Mouse (Mus musculus) macrophage (primary cell): ENCODE data around the gene Zc3h12c. TPM values are rescaled to one million over a fixed set of nuclear protein-coding genes. Genes with fewer than 3 reads are reported as not detected.
A peak's percentile ranks its signal among the peaks of the same experiment; 100 is the strongest.

Source experiments
- H3K27ac ChIP-seq: fragments of 350-480 bp; formaldehyde crosslinking; 2 replicates; pipeline ENCODE4 v1.9.0; 2021
- H3K36me3 ChIP-seq: fragments of 350-480 bp; formaldehyde crosslinking; 2 replicates; pipeline ENCODE4 v1.9.0; 2021; ENCODE audit errors: inconsistent target
- H3K4me3 ChIP-seq: fragments of 350-480 bp; formaldehyde crosslinking; 2 replicates; pipeline ENCODE4 v1.9.0; 2021; ENCODE audit errors: inconsistent target
- H3K79me2 ChIP-seq: fragments of 350-480 bp; formaldehyde crosslinking; 2 replicates; pipeline ENCODE4 v1.9.0; 2021; ENCODE audit errors: inconsistent target
- WGBS: methylation state at CpG from one replicate; pipeline ENCODE4 v1.1.7; 2026; ENCODE audit warnings: inconsistent platforms; ENCODE audit not compliant: missing documents; 5-methylcytosine and 5-hydroxymethylcytosine counted together
- polyA plus RNA-seq: library from polyadenylated mRNA; stranded (reverse); fragments of 250-400 nt; gene quantifications from 3 replicates; pipeline ENCODE4 v1.2.4, GENCODE M21; 2018; ENCODE audit warnings: inconsistent platforms

Gene Zc3h12c
- polyA plus RNA-seq, 1 experiment from 2014 or later: 2.5 TPM

DNA sequence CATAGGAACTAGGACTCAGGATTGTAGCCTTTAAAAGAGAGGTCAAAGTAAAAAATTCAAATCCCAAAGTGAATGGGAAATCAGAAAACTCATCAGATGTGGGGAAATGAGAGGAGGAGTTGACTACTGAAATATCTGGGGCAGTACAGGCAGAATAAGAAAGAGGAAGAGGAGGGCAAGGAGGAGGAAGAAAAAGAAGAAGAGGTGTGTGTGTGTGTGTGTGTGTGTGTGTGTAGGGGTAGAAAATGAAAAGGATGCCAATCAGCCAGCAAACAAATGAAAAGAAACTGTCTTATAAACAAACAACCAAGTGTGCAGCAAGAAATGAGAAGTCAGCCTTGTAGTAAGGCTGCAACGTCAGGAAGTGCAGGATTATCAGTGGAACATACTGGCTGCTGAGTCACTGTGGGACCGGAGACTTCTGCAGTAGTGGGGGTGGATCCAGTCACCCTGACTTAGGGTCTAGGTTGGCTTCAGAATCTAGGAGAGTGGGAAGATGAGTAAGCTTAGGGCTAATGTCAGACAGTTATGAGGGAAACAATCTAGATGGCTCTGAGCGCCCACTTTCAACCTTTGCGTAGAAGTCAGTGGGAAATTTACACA is 7.0 kb upstream of the Zc3h12c start:
- WGBS: 44% methylated on average over 4 of the region's 4 CpGs
- Histone ChIP-seq H3K79me2 (no peaks in the 10 kb centered on the region), H3K27ac (peak overlapping the region; percentile 41), H3K4me3 (no peak overlapping the region), H3K36me3 (no peaks in the 10 kb centered on the region)

DNA sequence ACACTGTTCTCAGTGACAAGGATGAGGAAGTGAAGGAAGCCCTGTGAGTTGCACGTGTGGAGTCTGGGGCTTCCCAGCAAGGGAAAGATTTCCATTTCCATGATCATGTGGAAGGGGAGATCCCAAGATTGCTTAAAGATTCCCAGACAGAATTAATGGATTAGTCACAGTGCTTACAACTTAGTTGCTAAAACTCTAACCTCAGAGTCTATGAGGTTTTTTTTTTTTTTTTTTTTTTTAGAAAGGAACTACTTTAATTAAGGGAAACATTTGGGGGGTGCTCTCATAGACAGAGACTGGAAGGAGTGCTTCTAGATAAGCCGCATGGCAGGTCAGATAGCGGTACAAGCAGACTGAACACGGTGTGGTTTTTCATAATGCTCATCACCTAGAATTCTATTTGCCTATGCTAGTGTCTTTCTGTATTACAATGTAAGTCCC is 6.3 kb upstream of the Zc3h12c start:
- WGBS: 67% methylated on average over 4 of the region's 4 CpGs

DNA sequence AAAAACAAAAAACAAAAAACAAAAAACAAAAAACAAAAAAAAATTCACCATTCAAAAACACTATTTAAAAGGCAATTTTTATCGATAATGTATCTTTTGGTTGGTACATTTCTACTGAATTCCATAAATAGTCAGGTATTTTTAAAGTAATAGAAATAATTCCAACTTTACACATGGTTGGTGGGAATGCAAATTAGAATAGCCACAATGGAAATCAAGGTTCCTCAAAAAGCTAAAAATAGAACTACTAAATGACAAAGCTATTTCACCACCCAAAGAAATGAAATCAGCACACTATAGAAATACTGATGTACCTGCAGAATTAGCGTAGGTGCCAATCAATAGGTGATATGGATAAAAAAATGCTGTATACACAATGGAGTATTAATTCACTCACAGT is 5.6 kb upstream of the Zc3h12c start:
- WGBS: 40% methylated on average over 2 of the region's 2 CpGs
- H3K27ac ChIP-seq: peak overlapping the region; percentile 41
- no peaks in the 10 kb centered on the region for H3K79me2 ChIP-seq
- no peak overlapping the region for H3K4me3 ChIP-seq
- H3K36me3 ChIP-seq: no peaks in the 10 kb centered on the region

More for the DNA sequence above, 6.3 kb upstream of the Zc3h12c start:
- no peak overlapping the region for H3K4me3 ChIP-seq
- no peaks in the 10 kb centered on the region for H3K36me3 ChIP-seq
- peak overlapping the region; percentile 41 for H3K27ac ChIP-seq
- H3K79me2 ChIP-seq: no peaks in the 10 kb centered on the region

DNA sequence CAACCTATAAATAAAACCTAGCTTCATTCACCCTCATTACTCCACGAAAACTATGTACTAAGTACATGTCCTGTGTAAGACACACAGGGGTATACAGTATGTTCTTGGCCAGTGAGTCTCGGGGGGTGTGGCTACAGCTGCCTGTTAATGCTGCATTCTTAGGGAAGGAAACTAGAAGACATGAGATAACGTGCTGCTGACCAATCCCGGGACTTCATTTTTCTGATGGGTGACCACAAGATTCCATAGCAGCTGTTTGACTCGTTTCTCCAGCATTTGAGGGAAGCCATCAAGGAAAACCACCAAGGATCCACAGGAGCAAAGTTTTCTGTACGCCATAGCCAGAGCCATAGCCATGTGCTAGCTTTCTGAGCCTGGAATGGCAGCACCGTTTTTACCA is 4.2 kb upstream of the Zc3h12c start:
- H3K36me3 ChIP-seq: no peaks in the 10 kb centered on the region
- 4% methylated on average over 7 of the region's 7 CpGs for WGBS

DNA sequence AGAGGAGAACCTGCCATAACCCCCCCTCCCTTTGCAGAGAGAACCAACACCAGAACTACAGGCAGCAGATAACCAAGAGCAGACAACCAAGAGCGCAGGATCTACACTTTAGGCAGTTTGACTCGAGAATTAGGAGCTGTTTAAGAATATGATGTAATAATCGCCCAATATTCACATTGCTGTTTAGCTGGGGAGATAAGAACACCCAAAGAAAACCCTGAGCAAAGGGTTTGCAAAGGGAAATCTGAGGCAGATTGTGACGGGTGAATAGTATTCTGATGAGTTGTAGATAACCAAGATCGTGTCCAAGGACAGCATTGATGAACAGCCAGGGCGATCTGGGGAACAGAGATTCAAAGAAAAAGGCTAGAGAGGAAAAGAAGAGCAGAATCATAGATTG is 2.3 kb upstream of the Zc3h12c start:
- H3K27ac ChIP-seq: no peak overlapping the region
- WGBS: 92% methylated on average over 6 of the region's 6 CpGs
- peaks cover 22% of the 10 kb centered on the region for H3K79me2 ChIP-seq
- H3K36me3 ChIP-seq: no peaks in the 10 kb centered on the region
- no peak overlapping the region for H3K4me3 ChIP-seq

More for the DNA sequence above, 4.2 kb upstream of the Zc3h12c start:
- peak overlapping the region; percentile 60 for H3K27ac ChIP-seq
- peaks cover 3% of the 10 kb centered on the region for H3K79me2 ChIP-seq
- H3K4me3 ChIP-seq: peak overlapping the region; percentile 17

DNA sequence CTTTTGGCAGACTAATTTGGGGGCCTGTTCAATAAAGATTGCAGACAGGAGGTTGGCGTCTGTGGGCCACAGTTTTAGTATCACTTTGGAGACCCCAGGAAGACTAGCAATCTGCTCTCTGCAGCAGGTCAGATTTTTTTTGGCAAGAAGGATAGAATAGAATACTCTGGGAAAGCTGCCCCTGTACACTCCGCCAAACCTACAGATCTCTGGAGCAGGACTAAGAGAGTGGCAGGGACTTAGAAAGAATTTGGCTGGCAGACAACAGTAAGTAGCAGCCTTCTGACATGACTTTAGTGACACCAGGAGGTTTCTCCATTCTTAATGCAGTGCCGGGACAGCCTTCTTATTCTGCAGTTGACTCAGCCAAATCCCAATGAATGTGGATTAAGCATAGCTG is 1.8 kb upstream of the Zc3h12c start:
- Histone ChIP-seq H3K4me3 (no peak overlapping the region), H3K79me2 (peaks cover 27% of the 10 kb centered on the region), H3K36me3 (no peaks in the 10 kb centered on the region), H3K27ac (no peak overlapping the region)
- 97% methylated on average over 3 of the region's 3 CpGs for WGBS

DNA sequence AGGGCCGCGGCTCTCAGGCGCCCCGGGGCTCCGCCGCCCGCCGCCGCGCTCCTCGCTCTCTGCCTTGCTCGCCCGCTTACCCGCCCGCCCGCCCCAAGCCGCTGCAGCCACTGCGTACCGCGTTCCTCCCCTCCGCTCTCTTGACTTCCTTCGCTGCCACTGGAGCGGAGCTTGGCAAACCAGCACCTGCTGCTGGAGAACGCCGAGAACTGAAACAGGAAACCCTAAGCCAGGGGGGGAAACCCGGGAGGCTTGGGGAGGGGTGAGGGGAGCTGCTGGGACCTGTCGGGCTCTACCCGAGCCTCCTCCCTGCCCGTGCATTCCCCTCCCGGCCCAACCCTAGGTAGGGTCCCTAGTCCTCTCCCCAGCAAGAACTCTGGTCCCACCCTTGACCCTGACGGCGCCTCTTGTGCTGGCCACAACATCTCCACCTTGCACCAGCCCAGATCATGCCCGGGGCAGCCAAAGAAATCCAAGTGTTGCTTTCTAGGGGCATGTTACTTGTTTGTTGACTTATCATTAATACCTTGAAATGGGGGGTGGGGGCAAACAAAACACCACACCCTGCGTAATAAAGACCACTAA is 406 bp upstream of the Zc3h12c start:
- Histone ChIP-seq H3K79me2 (peaks cover 41% of the 10 kb centered on the region), H3K4me3 (peak overlapping the region; percentile 32), H3K36me3 (no peaks in the 10 kb centered on the region), H3K27ac (peak overlapping the region; percentile 36)
- 4% methylated on average over 26 of the region's 34 CpGs for WGBS

DNA sequence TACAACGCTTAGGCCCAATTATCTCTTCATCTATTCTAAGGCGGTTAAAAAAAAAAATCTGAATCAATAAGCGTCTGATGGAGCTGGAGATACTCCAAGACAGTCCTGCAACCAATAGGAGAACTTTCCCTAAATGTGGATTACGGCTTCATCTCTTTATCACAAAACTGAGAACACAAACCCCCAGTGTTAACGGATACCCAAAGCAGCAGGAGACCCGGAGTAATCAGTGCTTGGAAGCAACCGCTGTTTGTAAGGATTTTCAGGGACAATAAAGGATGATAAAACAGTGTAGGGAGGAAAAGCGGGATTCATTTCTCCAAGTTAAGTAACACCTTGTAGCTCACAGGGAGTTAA is 888 bp downstream of the Zc3h12c start:
- Histone ChIP-seq H3K36me3 (no peaks in the 10 kb centered on the region), H3K79me2 (peaks cover 54% of the 10 kb centered on the region), H3K27ac (peak overlapping the region; percentile 43), H3K4me3 (peak overlapping the region; percentile 65)
- 21% methylated on average over 8 of the region's 8 CpGs for WGBS

DNA sequence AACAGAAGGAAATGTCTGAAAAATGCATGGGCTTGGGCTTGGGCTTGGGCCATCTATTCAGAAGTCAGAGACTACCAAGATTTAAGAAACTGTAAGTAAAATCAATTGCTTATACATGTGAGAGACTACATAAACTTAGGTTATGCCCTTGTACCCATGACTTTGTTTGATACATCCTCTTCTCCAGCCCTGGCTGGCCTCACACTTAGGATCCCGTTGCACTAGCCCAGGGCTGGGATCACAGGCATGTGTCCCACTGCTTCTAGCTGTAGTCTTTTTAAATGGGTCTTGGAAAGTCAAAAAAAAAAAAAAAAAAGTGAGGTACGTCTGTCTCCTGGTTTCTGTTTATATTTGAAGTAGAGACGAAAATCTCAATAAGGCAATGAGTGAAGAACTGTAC is 1.3 kb downstream of the Zc3h12c start:
- Histone ChIP-seq H3K79me2 (peaks cover 58% of the 10 kb centered on the region), H3K27ac (no peak overlapping the region), H3K36me3 (no peaks in the 10 kb centered on the region), H3K4me3 (peak overlapping the region; percentile 65)
- 59% methylated on average over 3 of the region's 3 CpGs for WGBS

DNA sequence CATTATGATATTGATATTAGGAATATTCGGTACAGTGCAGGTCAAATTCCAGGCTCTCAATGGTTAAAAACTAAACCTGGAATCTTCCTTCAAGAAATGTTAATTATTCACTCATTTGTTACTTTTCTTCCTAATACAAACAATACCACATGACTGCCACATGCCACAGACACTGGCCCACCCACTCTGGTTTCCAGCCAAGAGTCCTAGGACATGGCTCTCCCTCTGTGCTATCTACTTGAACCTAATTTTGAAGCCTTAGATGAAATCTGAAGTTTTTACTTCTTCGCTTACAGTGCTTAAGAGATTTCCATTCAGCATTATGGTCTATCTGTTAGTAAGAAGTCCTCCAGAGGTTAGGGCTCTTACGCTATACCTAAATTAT is 2.7 kb downstream of the Zc3h12c start:
- WGBS: 98% methylated on average over 3 of the region's 3 CpGs
- peaks cover 71% of the 10 kb centered on the region for H3K79me2 ChIP-seq

DNA sequence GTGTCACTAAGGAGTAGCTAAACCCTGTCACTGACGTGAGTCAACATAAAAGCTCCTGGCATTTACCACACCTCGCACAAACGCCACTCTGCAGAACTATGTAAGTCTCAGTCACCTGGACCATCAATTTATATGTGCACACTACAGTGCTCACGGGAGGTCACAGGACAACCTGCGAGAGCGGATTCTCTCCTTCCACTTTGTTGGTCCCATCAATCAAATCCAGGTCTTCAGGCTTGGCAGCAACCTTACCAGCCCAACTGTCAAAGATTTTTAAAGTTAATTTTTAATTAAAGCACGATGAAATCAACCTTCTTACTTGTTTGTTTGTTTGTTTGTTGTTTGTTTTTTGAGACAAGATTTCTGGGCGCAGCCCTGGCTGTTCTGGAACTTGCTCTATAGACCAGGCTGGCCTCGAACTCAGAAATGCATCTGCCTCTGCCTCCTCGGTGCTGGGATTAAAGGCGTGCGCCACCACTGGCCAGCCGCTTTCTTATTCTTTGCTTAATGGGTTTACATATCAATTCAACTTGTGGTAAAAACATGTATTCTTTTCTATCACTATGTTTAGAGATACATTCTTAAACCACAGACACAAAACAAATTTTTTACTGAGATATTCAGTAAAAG is 3.2 kb downstream of the Zc3h12c start:
- no peaks in the 10 kb centered on the region for H3K36me3 ChIP-seq
- H3K27ac ChIP-seq: no peak overlapping the region
- H3K79me2 ChIP-seq: peaks cover 76% of the 10 kb centered on the region
- H3K4me3 ChIP-seq: no peak overlapping the region
- 91% methylated on average over 13 of the region's 13 CpGs for WGBS

More for the DNA sequence above, 2.7 kb downstream of the Zc3h12c start:
- Histone ChIP-seq H3K36me3 (no peaks in the 10 kb centered on the region), H3K4me3 (no peak overlapping the region), H3K27ac (no peak overlapping the region)

DNA sequence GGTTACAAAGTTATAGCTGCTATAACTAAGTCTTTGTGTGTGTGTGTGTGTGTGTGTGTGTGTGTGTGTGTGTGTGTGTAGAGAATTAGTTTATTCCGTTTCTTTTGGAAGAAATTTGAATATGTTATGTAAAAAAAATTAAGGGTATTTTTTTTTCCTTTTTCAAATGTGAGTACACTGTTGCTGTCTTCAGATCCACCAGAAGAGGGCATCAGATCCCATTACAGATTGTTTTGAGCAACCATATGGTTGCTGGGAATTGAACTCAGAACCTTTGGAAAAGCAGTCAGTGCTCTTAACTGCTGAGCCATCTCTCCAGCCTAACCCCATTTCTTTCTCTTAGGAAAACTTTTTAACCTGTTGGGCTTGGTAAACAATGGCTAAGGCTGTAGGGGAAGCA is 7.9 kb downstream of the Zc3h12c start:
- Histone ChIP-seq H3K4me3 (no peak overlapping the region), H3K36me3 (no peaks in the 10 kb centered on the region), H3K27ac (no peak overlapping the region), H3K79me2 (peaks cover 100% of the 10 kb centered on the region)
- 100% methylated on average over 1 of the region's 1 CpGs for WGBS

DNA sequence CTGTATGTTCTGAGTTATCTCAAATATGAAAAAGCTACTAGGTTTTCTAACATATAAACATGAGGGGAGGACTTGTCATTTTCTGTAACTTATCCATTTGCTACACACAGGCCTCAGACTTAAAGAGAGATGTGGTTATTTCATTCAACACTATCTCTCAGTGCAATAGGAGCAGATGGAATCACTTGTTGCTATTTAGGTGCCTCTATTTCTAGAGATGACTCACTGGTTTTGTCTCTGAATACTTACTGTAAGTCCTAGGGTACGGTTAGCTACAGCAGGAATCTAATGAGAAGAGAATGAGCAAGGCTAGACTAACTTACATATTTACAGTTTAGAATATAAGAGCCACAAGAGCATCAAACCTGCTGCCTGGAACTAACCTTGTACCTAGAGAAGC is 9.8 kb downstream of the Zc3h12c start:
- no peak overlapping the region for H3K27ac ChIP-seq
- peaks cover 95% of the 10 kb centered on the region for H3K79me2 ChIP-seq
- no peaks in the 10 kb centered on the region for H3K36me3 ChIP-seq
- no peak overlapping the region for H3K4me3 ChIP-seq
- WGBS: 78% methylated on average over 1 of the region's 1 CpGs

DNA sequence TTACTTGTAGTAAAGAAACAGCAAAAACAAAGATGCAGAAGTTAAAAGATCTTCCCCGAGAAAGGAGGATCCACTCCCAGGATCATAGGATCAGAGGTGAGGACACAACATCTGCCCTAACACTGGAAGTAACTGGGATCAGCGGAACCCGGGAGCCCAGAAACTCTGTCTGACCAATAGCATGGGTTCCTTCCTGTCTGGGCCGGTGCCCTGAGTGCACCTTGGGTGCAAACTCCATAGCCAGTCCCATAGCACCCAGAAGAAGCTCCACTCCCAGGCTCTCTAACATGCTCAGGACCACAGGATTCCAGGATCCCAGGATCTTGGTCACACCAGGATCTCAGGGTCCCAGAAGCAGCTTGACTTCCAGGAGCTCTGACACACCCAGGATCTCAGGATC is 13.0 kb downstream of the Zc3h12c start:
- peaks cover 95% of the 10 kb centered on the region for H3K79me2 ChIP-seq
- no peak overlapping the region for H3K4me3 ChIP-seq
- WGBS: 73% methylated on average over 4 of the region's 4 CpGs
- H3K36me3 ChIP-seq: no peaks in the 10 kb centered on the region
- no peak overlapping the region for H3K27ac ChIP-seq

DNA sequence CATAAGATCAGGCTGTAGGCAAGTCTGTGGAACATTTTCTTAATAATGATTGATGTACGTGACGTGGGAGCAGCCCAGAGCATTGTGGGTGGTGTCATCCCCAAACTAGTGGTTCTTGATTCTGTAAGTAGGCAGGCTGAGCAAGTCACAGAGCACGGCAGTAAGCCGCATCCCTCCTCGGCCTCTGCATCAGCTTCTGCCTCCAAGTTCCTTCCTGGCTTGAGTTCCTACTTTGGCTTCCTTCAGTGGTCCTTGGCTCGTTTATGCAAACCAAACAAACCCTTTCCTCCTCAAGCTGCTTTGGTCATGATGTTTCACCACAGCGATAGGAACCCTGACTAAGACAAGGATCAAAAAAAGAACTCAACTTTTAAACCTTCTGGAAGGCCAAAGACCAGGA is 14.1 kb downstream of the Zc3h12c start:
- Histone ChIP-seq H3K36me3 (no peaks in the 10 kb centered on the region), H3K79me2 (peaks cover 95% of the 10 kb centered on the region), H3K4me3 (no peak overlapping the region), H3K27ac (no peak overlapping the region)
- WGBS: 27% methylated on average over 7 of the region's 7 CpGs
